Mouse (Mus musculus) kidney, postnatal 36 days (tissue): Measurements from ENCODE around the gene B4galt4.

Source experiments
- DNase-seq, 2 experiments: peaks; one replicate each; pipeline ENCODE4 v3.0.0; 2021 to 2022; ENCODE audit warnings: mixed read lengths in 2 of 2

The B4galt4 gene

DNA sequence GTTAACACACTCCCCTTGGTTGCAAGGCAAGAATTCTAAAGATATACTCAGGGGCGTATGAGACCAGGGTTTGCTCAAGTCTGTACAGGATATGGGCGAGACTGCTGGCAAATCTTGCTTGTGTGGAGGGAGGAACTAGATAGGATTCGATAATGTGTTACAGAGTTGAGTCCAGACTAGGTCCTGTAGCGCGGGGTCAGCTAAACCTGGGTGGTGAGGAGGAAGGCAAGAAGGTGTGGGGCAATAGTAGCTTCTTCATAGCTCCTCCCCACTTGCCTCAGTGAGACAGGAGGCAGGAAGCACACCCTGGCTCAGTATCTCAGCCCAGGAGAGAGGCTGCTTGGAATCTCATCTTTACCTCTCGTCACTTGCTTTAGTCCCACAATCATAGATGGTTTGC is 12.9 kb upstream of the B4galt4 start:
- no peak for DNase-seq

DNA sequence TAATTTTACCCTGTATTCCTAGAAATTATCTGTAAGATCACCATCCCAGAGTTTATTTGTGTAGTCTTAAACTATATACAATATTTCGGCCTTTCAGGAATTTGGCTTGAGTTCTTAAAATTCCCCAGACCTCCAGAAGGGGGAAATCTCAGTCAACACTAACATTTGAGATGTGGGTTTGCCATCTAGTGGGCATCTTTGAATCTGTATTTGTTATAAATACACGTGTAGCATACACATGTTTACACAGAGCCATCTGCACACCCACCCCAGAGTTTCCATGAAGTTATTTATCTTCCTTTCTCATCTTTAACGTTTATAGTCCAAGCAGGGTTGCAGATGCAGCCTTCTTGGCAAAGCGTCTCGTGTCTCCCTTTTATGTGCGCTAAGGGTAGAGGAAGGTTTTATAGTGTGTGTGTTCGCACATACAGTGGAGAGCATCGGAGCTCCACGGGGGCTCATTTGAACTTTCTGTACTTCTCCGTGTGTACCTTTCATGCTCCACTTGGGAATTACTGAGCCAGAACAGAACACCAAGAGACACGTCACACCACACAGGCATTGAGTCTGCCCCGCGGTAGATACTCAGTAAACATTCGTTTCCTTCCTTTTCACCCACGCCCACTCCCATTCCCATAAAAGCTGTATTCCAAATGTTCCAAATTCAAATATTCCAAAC is 12.3 kb upstream of the B4galt4 start:
- DNase-seq = peak; percentile 37 to 67

DNA sequence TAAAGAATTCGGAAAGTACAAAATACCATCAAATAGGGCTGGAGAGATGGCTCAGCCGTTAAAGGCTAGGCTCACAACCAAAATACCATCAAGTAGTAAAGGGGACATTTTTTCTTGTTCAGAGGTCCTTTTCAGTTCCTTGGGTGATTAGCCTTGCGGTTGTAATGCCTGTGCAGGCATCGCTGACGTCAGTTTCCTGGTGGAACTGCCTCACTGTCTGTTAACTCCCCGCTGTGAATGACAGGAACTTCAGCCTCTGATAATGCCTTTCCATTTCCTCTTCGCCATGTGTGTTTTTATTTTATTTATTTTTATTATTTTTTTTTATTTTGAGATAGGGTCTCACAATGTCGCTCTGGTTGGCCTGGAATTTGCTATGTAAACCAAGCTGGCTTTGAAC is 11.1 kb upstream of the B4galt4 start:
- no peak for DNase-seq

DNA sequence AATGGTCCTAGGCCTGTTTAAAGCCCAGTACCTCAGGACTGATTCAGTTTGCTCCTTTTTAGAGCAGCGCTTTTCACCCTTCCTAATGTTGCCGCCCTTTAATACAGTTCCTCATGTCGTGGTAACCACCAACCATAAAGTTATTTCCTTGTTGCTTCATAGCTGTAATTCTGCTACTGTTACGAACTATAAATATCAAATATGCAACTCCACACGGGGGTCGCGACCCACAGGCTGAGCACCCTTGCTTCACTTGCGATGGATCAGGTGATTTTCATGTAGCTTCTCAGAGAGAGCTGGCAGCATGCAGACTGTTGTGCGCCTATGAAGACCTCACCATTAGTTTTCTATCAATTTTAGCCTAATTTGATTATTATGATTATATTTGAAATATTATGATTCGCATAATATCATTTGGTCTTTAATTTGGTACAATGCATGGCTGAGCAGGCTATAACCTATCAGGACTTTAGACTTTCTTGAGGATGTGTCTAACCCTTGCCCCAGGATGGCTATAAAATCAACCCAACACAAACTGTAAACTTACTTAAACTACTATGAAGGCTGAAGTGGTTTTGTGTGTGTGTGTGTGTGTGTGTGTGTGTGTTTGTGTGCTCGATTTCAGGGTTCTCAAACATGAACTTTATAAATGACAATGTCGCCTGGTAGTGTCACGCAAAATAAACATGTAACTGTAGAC is 710 bp upstream of the B4galt4 start:
- no peak for DNase-seq

DNA sequence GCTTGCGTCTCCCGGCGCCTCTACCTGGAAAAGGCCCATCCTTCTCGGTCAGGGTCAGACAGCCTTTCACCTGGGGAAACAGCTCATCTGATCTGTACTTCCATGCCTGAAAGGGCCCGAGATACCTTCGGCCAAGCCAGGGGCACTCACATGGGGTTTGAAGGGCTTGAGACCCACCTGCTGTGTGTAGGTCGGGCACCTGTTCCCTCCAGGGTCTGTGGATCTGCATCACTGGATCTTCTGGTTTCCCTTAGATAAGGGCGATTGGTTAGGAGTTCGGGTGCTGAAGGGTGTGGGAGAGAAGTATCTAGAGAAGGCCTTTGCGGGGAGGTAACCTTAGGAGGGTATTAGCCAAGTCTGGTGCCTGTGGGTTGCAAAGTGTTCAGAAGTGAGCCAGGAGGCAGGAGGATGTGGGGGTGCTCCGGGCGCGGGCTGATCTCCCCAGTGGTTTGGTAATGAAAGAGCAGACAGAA is 631 bp downstream of the B4galt4 start:
- DNase-seq = peak in 1 of 2 experiments; percentile 45

DNA sequence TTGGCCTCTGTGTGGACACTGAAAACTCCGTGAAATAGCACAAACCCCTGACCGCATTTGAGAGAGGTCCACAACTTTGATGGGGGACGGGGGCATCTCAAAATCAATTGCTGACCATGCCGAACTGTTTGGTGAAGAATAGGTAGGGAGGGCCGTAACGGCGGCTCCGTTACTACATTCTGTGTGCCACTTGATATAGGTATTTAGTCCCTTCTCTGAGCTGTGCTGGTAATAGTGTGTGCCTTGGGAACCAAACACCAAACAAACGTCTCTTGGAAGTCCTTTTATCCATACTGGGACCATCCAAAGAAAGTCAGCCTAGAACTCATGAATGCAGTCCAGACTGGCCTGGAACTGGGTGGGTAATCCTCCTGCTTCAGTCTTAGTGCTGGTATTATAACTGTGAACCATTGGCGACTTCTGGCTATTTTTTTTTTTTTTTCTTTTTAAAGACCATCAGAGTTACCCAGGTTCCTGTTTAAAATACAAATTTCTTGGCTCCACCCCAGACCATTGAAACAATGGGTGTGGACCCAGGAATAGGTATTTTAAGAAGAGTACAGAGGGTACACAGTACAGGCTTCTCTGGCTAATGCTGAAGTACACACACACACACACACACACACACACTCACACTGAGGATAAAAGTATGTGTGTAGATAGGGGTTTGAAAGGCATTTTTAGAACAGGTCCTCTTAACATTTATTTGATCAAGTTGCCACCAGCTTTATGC is 2.0 kb downstream of the B4galt4 start:
- peak in 1 of 2 experiments; percentile 56 for DNase-seq

DNA sequence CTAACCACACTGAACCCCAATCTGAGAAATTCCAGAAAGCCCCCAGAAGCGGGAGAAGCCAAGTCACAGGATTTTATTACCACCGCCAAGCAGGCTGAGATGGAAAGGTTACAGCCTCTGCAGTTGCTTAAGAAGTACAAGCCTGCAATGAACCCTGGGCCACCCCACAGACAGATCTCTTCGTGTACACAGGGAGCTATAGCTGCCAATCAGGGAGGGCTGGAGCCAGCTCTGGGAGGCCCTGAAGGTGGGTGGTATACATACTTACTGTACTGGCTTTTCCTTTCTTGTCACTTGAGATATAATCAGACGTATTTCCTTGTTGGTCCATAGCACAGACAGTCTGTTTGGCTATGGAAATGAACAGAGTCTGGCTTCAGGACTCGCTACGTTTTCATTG is 8.7 kb downstream of the B4galt4 start:
- no peak for DNase-seq

DNA sequence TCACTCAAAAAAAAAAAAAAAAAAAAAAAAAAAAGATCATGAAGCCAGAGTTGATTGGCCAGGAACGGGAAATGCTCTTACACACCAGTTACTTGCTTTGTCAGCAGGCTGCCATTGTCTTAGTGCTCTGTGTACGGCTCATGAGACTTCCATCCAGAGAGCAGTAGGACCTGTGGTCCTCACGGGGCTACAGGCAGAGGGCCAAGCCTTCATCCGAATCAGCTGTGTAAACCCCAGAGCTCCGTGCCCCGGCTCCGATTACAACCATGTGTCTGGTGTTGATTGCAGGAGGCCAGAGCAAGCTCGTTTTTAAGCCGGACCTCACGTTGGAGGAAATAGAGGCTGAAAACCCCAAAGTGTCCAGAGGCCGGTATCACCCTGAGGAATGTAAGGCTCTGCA is 11.6 kb downstream of the B4galt4 start:
- DNase-seq = no peak

DNA sequence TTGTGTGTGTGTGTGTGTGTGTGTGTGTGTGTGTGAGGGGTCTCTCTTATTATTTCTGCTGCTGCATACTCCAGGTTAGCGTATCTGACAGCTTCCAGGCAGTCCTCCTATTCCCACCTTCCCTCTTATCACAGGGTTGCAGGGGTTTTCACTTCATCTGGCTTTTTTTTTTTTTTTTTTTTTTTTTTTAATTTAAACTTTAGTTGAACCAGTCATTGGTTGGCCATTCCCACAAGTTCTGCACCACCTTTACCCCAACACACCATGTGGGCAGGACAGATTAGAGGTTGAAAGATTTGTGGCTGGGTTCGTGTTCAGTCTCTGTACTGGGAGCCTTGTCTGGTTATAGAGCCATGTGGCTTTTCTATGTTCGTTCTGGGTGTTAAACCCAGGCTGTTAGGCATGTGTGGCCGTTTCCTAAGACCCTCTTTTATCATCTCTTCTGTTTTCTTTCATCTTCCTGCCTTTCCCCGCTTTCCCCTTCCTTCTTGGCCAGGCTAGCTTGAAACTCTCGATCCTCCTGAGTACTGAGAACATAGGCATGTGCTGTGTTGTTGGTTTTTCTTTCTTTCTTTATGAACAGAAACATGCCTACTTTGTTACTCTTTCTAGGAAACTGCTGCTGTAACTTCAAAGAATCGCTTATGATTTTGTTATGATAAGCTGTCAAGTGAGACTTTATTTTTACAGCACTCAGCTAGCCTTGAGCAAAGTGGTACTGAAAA is 13.6 kb downstream of the B4galt4 start:
- no peak for DNase-seq

DNA sequence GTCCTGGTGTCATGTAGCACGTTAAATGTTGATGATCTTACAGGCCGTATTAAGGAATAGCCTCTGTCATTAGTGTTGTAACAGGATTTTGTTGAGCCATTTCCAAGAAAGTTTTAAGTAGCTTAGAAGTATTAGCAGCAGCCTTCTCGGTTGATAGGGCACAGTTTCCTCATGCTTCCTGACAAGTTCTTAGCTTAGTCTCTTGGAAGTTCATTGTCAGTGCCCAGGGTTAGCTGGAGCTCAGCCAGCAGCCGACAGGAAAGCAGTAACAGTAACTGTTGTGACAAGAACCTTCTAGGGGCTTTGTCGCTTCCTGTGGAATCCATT is 14.1 kb downstream of the B4galt4 start:
- peak; percentile 78 to 86 for DNase-seq

DNA sequence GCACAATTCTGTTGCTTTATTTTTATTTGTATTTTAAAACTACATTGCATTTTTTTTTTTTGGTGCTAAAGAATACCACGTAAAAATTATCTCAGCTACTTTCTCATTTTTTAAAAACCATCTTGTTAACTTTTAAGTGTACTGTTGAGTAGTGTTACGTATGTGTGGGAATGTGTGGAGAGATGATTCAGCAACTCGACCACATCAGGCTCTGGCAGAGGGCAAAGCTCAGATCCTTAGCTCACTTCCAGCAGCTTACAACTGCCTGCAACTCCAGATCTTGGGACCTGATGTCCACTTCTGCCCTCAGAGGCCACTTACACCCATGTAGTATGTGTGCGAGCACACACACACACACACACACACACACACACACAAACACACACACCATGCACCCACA is 14.5 kb downstream of the B4galt4 start:
- peak; percentile 21 to 28 for DNase-seq

DNA sequence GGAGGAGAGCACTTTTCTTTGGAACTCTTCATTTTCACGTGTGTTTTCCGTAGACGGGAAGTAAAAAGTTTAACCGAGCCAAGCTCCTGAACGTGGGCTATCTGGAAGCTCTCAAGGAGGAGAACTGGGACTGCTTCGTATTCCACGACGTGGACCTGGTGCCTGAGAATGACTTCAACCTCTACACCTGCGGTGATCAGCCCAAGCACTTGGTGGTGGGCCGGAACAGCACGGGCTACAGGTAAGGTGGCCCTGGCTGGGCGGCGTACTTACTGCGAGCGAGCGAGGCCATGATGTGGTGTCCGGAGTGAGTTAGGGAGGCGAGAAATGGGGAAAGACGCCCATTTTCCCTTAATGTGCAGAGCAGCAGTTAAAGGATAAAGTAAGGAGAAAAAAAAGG is 15.6 kb downstream of the B4galt4 start:
- DNase-seq = no peak

DNA sequence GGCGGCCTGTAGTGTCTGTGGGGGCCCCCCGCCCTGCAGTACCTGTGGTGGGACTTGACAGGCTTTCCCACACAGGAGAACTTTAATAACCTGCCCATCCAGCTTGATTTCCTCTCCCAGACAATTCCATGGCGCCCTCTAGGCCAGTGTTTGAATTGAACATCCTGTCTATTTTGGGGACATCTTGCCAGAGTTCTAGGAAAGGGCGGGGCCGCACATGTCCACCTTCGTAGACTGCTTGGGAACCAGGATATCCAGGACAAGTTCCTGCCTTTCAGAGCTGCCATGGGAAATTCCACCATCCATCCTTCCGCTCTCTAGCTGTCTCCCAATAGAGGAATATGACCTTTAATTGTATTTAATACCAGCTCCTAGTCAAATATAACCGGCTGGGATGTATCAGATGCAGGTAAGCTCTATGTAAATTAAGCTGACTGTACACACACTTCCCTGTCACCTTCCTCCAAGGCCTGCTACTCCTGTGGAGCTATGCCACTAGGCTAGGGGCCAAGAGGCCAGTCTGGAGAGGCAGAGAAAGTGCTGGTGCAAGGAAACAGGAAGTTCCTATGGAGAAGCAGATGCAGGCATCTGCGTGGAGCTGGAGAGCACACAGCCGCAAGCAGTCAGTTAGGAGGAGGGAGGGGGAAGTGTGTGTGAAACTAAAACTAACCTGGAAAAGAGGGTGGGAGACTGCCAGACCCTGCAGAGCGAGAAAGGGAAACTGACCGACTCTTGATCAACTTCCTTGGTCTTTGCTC is 16.2 kb downstream of the B4galt4 start:
- DNase-seq = peak; percentile 74 to 80

DNA sequence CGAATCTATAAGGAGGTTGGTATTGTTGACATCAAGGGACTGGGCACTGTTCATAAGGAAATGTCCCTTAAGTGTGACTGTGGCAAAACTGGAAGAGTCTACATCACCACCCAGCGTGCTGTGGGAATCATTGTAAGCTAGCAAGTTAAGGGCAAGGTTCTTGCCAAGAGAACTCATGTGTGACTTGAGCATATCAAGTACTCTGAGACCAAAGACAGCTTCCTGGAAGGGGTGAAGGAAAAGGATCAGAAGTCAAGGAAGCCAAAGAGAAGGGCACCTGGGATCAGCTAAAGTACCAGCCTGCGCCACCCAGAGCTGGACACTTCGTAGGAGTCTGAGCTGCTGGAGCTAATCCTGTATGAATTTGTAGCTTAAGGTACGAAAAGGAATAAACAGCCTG is 18.2 kb downstream of the B4galt4 start:
- DNase-seq = peak; percentile 17 to 34

DNA sequence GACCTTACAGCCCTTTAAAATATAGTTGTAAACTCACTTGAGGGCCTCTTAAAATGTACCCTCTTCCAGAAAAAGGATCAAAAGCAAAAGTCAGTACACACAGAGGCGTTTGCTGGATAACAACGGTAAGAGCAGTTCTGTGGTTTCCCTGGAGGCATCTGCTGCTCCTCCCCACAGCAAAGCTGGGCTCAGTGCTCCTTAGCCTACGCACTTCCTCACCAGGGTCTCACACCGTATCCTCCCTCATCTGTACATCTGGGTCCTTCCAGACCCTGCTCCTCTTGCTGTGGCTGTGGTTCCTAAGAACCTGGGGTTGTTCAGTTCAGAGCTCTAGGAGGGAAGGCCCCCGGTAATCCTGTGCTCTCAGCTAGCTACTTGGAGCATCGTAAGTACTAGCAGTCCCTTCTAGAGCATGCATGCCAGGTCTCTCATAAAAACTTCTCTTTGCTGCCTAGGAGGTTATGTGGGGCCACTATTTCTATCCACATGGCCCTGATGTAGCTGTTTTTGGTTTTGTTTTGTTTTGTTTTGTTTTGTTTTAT is 18.8 kb downstream of the B4galt4 start:
- DNase-seq = no peak

DNA sequence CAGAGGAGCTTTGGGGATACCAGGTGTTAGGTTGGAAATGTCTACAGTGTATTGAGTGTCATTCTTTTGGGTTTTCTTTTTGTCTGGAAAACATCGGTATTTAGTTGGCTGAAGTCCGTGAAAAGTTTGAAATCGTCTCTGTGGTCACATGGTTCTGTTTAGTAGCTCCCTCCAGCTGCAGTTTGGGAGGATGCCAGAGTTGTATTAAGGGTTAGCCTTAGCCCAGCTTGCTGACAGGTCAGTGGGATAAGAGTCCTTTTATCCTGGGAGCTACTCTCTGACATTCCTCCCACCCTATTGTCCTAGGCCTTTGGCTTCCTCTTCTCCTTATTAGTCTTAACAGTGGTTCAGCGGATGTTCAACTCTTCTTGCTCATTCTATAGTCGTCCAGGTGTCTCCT is 19.9 kb downstream of the B4galt4 start:
- no peak for DNase-seq

DNA sequence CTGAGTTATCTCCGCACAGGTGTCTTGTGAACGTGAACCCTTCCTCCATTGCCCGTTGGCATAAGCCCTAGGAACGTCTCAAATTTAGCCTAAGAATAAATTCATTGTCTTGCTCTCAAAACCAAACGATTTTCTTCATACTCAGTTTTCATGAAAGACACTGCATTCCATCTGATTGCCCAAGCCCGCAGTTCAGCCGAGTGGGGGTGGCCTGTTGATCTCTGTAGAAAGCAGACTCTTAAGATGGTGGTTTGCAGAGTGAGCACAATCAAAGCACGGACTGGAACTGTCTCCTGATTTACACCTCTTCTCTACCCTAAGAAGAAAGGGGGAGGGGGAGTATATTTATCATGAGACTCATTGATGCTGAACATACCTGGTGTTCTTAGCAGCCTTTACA is 20.3 kb downstream of the B4galt4 start:
- no peak for DNase-seq

DNA sequence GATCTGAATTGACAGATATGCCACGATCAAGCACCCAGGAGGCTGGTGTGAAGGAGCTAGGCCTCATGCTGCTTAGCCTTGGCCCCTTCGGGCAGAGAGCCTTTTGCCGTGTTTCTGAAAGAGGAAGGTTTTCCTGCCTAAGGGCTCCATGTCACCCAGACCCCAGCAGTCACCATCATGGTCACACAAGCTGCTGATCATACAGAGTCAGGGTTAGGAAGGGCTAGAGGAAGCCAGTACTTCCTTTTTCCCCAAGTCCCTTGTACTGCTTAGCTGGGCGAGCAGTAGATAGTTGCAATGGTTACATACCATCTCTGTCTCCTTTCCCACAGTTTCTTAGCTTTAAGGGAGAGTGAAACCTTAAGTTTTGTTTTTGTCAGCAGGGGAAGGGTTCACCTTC is 21.4 kb downstream of the B4galt4 start:
- DNase-seq = no peak

DNA sequence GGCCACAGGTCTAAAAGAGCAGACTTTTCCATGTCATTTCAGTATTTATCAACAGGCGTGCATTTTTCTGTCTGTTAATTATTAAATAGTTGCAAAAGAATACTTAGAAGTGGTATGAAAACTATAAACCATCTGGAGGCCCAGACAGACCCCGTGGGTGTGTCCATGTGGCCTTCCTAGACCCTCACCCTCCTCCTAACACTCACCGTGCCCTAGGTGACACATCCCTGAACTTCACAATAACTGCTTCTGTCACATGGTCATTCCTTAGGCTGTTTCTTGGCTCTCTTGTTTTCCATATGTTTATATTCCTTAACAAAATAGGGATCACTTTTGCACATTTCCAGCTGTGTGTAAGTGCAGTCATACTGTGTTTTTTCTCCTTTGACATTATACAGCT is 24.6 kb downstream of the B4galt4 start:
- DNase-seq = no peak

DNA sequence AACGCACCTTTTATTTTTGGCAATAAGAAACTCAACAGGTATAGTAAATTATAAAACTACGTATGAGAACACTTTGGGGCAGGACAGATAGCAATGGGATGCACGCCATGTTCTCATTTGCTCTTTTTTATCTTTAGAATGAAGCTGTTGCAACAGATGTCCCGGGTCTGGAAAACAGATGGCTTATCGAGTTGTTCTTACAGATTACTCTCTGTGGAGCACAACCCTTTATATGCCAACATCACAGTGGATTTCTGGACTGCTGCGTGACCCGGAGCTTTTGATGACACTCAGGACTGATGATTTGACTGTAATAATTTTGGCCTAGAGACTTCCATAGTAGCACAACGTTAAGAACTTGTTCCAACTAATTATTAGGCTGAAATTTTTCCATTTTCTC is 25.7 kb downstream of the B4galt4 start:
- no peak for DNase-seq

DNA sequence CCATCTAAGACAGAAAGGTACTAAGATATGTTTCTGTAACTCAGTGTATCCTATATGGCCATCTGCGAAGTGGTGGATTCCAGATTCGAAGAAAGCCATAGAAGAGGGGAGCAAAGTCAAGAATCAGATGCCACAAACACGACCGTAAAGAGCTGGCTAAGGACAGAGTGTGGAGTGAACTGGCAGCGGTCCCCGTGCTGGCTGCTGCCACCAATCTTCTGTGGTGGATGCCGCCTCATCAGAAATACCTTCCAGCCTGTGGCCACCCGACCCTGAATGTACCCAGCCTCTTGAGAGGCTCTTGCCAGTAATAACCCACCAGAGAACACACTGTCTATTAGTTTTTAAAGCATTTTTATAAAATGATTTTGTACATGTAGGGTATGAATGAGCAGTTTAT is 26.3 kb downstream of the B4galt4 start:
- DNase-seq = no peak

DNA sequence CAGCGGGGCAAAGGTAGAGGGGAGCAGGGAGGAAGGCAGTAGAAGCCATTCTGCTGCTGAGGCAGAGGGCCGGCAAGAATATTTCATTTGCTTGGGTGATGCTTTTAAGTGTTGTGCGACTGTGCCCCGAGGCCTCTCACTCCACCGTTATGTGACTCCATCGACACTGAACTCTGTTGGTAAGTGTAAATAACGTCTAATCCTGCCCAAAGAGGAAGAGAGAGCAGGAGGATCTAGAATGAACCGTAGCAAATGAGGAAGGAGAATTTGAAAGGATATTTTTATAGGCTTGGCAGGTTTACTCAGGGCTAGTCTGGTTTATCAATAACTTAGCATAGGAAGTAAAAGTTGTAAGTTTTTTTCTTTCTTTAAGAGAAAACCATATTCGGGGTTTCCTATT is 27.5 kb downstream of the B4galt4 start:
- no peak for DNase-seq
